Mouse (Mus musculus) hindbrain, embryonic 13.5 days (tissue): ENCODE data around the gene Scyl3. TPM values are rescaled to one million over a fixed set of nuclear protein-coding genes. Genes with fewer than 3 reads are reported as not detected.
A peak's percentile ranks its signal among the peaks of the same experiment; 100 is the strongest.

Experiments
- ATAC-seq: fragments of 200-750 bp; cut with Nextera tagmentation; 2 replicates; pipeline ENCODE4 v1.8.0; 2017; ENCODE audit warnings: moderate TSS enrichment; ENCODE audit not compliant: low FRiP score
- H3K27ac ChIP-seq: fragments of 300-500 bp; sonication (generic); 2 replicates; pipeline ENCODE4 v1.5.1; 2015; ENCODE audit warnings: inconsistent platforms, mild to moderate bottlenecking, moderate library complexity
- H3K27me3 ChIP-seq: fragments of 300-500 bp; sonication (generic); 2 replicates; pipeline ENCODE4 v1.6.1; 2015; ENCODE audit warnings: mild to moderate bottlenecking, inconsistent platforms
- H3K36me3 ChIP-seq: fragments of 300-500 bp; sonication (generic); 2 replicates; pipeline ENCODE4 v1.6.1; 2015; ENCODE audit warnings: mild to moderate bottlenecking, inconsistent platforms
- H3K4me1 ChIP-seq: fragments of 300-500 bp; sonication (generic); replicated peaks from 2 replicates; pipeline ENCODE4 v1.6.1; 2015; ENCODE audit warnings: inconsistent platforms
- H3K4me2 ChIP-seq: fragments of 300-500 bp; sonication (generic); 2 replicates; pipeline ENCODE4 v1.6.1; 2015; ENCODE audit warnings: inconsistent platforms, mild to moderate bottlenecking, moderate library complexity
- H3K4me3 ChIP-seq: fragments of 300-500 bp; sonication (generic); 2 replicates; pipeline ENCODE4 v1.5.1; 2015; ENCODE audit warnings: mild to moderate bottlenecking, inconsistent platforms
- H3K9ac ChIP-seq: fragments of 300-500 bp; sonication (generic); 2 replicates; pipeline ENCODE4 v1.6.1; 2015; ENCODE audit warnings: mild to moderate bottlenecking, inconsistent platforms
- H3K9me3 ChIP-seq: fragments of 300-500 bp; sonication (generic); 2 replicates; pipeline ENCODE4 v1.6.1; 2016; ENCODE audit warnings: inconsistent platforms
- WGBS: fragments of 180-500 bp; shearing (Covaris S2); methylation state at CpG from one replicate; pipeline ENCODE4 v1.1.7; 2015; 5-methylcytosine and 5-hydroxymethylcytosine counted together
- polyA plus RNA-seq: library from polyadenylated mRNA; unstranded; fragments of >200 nt; fragmentation: Nextera tagmentation; extraction: Ambion mirVana; gene quantifications from 2 replicates; pipeline ENCODE4 v1.2.1, GENCODE M21; 2015

Gene Scyl3
- polyA plus RNA-seq, 1 experiment from 2014 or later = 16.5 TPM

DNA sequence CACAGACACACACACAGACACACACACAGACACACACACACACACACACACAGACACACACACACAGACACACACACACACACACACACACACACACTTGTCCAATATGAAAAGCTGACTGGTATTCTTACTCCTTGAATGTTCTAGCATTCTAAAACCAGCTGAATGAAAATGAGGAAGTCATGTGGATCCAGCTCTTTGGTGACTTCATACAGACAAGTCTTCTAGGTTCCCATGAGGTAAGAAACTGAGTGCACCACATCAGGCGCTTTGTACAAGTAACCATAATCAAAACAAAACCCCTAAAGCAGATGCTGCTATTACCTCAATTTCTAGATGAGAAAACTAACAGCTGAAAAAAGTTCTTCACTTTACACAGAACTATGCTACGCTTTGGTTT is 46.2 kb downstream of the Scyl3 start:
- ATAC-seq = no peak
- Histone ChIP-seq H3K4me3 (no peak overlapping the region), H3K9me3 (no peaks in the 10 kb centered on the region), H3K27ac (no peak overlapping the region), H3K36me3 (peaks cover 3% of the 10 kb centered on the region; the same call in 1 of the 2 replicates), H3K4me2 (no peak overlapping the region), H3K4me1 (no peaks in the 10 kb centered on the region), H3K27me3 (no peaks in the 10 kb centered on the region), H3K9ac (no peak overlapping the region)
- 99% methylated on average over 2 of the region's 2 CpGs for WGBS

- Histone ChIP-seq H3K4me1 (no peaks in the 10 kb centered on the region), H3K4me2 (no peak overlapping the region), H3K4me3 (no peak overlapping the region), H3K27me3 (no peaks in the 10 kb centered on the region), H3K9me3 (no peaks in the 10 kb centered on the region), H3K9ac (no peak overlapping the region), H3K36me3 (peaks cover 6% of the 10 kb centered on the region), H3K27ac (no peak overlapping the region)
- WGBS = 92% methylated on average over 1 of the region's 1 CpGs
- no peak for ATAC-seq
Observed at GRCm38 (mm10) chr1:163976515-163976914, 47.6 kb downstream of the Scyl3 start.

- WGBS = 94% methylated on average over 4 of the region's 4 CpGs
- Histone ChIP-seq H3K4me2 (no peak overlapping the region), H3K27me3 (no peaks in the 10 kb centered on the region), H3K27ac (no peak overlapping the region), H3K4me1 (peaks cover 18% of the 10 kb centered on the region), H3K36me3 (no peaks in the 10 kb centered on the region), H3K4me3 (no peak overlapping the region), H3K9me3 (no peaks in the 10 kb centered on the region), H3K9ac (no peak overlapping the region)
- no peak for ATAC-seq
Observed at GRCm38 (mm10) chr1:163992371-163992770, 63.5 kb downstream of the Scyl3 start.

DNA sequence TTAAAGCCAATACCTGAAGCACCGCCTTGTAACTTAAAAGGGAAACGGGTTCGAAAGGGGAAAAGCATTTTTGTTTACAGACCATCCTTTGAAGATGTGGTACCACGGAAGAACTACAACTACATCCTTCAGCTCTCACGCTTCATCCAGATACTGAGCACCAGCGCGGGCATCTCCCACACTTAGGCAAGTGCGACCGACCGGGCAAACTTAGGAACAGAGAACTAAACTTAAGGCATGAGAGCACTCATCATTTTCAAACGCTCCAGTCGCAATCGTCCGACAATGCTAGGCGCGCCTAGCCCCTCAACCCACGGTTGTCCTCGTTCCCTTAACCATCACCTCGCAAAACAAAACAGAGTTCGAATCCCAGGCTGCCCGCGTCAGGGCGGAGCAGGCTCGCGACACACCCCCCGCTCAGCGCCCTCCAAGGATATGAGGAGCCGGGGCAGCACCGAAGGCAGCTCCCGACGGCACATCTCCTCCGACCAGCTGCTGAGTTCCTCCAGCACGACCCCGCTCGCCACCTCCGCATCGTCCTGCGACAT is 65.3 kb downstream of the Scyl3 start:
- no peaks in the 10 kb centered on the region for H3K27me3 ChIP-seq
- no peaks in the 10 kb centered on the region for H3K9me3 ChIP-seq
- peak overlapping the region; percentile 80 for H3K4me3 ChIP-seq
- peak overlapping the region; percentile 79 for H3K4me2 ChIP-seq
- peak overlapping the region; percentile 82 for H3K9ac ChIP-seq
- no peaks in the 10 kb centered on the region for H3K36me3 ChIP-seq
- H3K4me1 ChIP-seq = peaks cover 18% of the 10 kb centered on the region
- ATAC-seq = peak; percentile 87
- no peak overlapping the region for H3K27ac ChIP-seq
- 1% methylated on average over 38 of the region's 38 CpGs for WGBS

DNA sequence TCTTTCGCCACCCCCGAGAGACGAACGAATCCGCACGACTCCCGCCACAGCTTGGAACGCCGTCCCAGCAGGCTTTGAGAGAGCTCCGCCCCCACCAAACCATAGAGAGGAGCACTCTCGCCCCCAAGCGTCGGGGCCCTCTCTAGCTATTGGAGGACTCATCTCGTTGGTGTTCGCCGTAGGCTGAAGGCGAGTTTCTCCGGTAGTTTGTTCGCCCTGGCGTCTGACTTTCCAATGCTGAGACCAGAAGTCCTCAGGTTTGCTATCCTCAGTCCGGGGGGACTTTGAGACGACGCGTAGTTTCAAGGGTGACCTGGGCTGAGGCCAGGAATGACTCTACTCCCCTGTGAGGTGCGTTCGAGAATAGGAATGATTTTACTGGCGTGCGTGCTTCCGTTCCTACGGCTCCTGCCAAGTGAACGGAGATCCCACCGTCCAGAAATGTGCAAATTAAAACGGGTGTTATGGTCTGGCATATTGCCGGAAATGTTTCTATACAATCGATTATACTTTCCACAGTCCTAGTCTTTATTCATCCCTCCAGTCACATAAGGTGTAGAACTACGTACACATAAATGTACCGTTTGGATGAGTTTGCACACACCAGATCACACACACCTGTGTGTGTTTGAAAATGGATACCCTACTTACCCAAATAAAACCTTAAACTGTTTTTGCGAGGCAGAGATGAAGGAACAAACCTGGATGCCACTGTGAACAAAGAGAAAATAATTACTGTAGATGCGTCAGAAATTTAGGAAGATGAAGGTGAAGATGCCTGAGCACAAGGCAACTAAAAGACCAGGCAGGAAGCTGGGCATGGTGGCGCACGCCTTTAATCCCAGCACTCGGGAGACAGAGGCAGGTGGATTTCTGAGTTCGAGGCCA is 66.1 kb downstream of the Scyl3 start, which contains the start of the genes BC055324 and Mettl18:
Gene BC055324, minus strand, starts transcription at position 76 of the 888 bp plus-strand sequence.
Gene Mettl18, plus strand, starts transcription at position 169 of the 888 bp plus-strand sequence.
- whole genome bisulfite sequencing = 3% methylated on average over 43 of the region's 43 CpGs
- H3K9me3 ChIP-seq = no peaks in the 10 kb centered on the region
- H3K36me3 ChIP-seq = no peaks in the 10 kb centered on the region
- peaks cover 18% of the 10 kb centered on the region for H3K4me1 ChIP-seq
- no peaks in the 10 kb centered on the region for H3K27me3 ChIP-seq
- ATAC-seq = peak; percentile 99
- peak within 1 kb of the TSS; percentile 80 for H3K4me3 ChIP-seq
- H3K27ac ChIP-seq = peak within 1 kb of the TSS; percentile 90
- H3K4me2 ChIP-seq = peak within 1 kb of the TSS; percentile 79
- H3K9ac ChIP-seq = peak within 1 kb of the TSS; percentile 82

DNA sequence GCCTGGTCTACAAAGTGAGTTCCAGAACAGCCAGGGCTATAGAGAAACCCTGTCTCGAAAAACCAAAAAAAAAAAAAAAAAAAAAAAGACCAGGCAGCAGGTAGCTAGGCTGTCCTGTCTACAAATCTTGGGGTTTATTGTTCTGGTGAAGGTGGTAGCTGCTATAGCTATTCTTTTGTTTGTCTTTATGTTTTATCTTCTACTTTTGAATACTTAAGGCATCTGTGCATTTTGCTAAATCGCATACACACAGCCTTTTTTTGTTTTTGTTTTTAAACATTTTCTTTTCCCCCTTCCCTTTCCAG is 66.7 kb downstream of the Scyl3 start:
- ATAC-seq = no peak
- H3K4me3 ChIP-seq = peak overlapping the region; percentile 80
- no peaks in the 10 kb centered on the region for H3K27me3 ChIP-seq
- H3K36me3 ChIP-seq = no peaks in the 10 kb centered on the region
- peak overlapping the region; percentile 79 for H3K4me2 ChIP-seq
- H3K27ac ChIP-seq = peak overlapping the region; percentile 90; the same call in 1 of the 2 replicates
- no peaks in the 10 kb centered on the region for H3K9me3 ChIP-seq
- 78% methylated on average over 2 of the region's 2 CpGs for WGBS
- H3K4me1 ChIP-seq = peaks cover 18% of the 10 kb centered on the region
- peak overlapping the region; percentile 82 for H3K9ac ChIP-seq

DNA sequence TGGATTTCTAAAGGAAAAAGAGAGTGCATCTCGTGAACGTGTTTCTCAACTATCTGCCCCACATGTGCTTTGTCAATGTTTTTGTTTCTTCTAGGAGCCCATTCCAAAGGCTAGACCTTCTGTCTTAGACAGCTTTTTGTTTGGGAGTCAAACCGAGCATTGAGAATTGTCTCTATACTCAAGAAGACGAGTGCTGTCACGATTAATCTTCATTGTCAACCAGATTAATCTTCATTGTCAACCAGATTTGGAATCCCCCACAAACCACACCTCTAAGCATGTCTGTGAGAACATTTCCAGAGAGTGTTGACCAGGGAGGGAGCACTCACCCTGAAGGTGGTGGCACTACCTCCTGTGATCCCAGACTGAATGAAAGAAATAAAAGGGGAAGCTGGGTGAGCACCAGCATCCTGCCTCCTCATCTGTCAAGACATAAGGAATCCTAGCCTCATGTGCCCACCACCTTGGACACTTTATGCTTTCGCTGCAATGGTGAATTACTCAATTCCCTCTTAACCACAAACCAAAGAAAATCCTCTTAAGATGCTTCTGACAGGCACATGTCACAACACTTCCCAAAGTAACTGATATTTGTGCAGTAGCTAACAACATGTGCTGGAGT is 73.0 kb downstream of the Scyl3 start:
- Histone ChIP-seq H3K4me1 (no peaks in the 10 kb centered on the region), H3K36me3 (no peaks in the 10 kb centered on the region), H3K9ac (no peak overlapping the region), H3K4me2 (no peak overlapping the region), H3K27me3 (no peaks in the 10 kb centered on the region), H3K9me3 (no peaks in the 10 kb centered on the region), H3K27ac (no peak overlapping the region), H3K4me3 (no peak overlapping the region)
- no peak for ATAC-seq
- WGBS = 65% methylated on average over 6 of the region's 6 CpGs

GRCm38 (mm10) chr1:164004311-164004710 is 75.4 kb downstream of the Scyl3 start:
- no peak overlapping the region for H3K4me2 ChIP-seq
- no peaks in the 10 kb centered on the region for H3K36me3 ChIP-seq
- H3K9me3 ChIP-seq = no peaks in the 10 kb centered on the region
- H3K9ac ChIP-seq = no peak overlapping the region
- no peak for ATAC-seq
- 85% methylated on average over 3 of the region's 3 CpGs for WGBS
- H3K27ac ChIP-seq = no peak overlapping the region
- no peaks in the 10 kb centered on the region for H3K27me3 ChIP-seq
- H3K4me1 ChIP-seq = no peaks in the 10 kb centered on the region
- no peak overlapping the region for H3K4me3 ChIP-seq

Other genes starting within 250 kb of the Scyl3 start
- gene Mettl11b, start 203.9 kb upstream of the Scyl3 start, polyA plus RNA-seq = 0.10 and 0.30 TPM in 2 replicates
- 110 and 111 TPM in 2 replicates for gene Kifap3, start 149.5 kb upstream of the Scyl3 start, polyA plus RNA-seq
- 7.8 and 8.4 TPM in 2 replicates for gene BC055324, start 65.7 kb downstream of the Scyl3 start, polyA plus RNA-seq
- gene Mettl18, start 65.8 kb downstream of the Scyl3 start, polyA plus RNA-seq = 7.3 and 8.5 TPM in 2 replicates
- not detected in 2 replicates for gene Sele, start 119.1 kb downstream of the Scyl3 start, polyA plus RNA-seq
- gene Sell, start 132.9 kb downstream of the Scyl3 start, polyA plus RNA-seq = 0.09 and 0.17 TPM in 2 replicates
- 0.13 TPM in 1 of 2 replicates, not detected in the other for gene Selp, start 186.2 kb downstream of the Scyl3 start, polyA plus RNA-seq
- 0.06 and 0.10 TPM in 2 replicates for gene F5, start 222.7 kb downstream of the Scyl3 start, polyA plus RNA-seq